Mouse (Mus musculus): ENCODE results near the gene Wdr73.
A peak's percentile ranks its signal among the peaks of the same experiment; 100 is the strongest.

Gene Wdr73

DNA sequence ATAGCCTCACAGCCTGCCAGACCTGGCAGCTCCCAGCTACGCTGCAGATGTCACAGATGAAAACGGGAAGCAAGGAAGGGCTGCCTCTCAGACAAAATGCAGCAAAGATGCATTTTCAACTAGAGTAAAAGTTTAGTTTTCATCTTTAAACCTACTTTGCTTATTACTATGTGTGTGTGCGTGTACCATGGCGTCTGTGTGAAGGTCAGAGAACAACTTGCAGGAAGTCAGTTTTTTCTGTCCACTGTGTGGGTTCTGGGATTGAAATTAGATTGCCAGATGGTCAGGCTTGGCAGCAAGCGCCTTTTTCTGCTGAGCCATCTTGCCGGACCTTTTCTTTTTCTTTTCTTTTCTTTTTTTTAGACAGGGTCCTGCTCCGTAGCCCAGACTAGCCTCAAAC is 6.9 kb downstream of the Wdr73 start:
- DNase-seq = no peak

- DNase-seq = no peak
Observed at GRCm38 (mm10) chr7:80893753-80894129, 7.3 kb downstream of the Wdr73 start.

GRCm38 (mm10) chr7:80893086-80893752 is 7.8 kb downstream of the Wdr73 start:
- no peak for DNase-seq

DNA sequence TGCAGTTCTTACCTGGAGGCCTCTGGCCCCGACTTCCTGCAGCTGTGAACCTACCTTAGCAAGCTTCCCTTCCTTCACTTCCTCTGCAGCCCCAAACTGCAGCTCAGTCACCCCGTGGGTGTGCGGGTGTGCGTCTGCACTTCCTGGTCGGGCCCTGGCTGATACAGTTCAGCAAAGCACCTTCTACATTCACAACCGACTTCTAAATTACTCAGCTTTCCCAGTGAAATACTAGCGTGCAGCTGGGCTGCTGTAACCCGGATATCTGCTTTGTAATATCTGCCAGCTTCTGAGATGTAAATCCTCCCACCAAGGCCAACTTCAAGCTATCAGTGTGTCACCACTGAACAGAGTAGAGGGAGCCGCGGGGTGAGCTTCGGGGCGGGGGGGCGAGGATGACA is 11.2 kb downstream of the Wdr73 start:
- peak; percentile 68 to 69 for DNase-seq

DNA sequence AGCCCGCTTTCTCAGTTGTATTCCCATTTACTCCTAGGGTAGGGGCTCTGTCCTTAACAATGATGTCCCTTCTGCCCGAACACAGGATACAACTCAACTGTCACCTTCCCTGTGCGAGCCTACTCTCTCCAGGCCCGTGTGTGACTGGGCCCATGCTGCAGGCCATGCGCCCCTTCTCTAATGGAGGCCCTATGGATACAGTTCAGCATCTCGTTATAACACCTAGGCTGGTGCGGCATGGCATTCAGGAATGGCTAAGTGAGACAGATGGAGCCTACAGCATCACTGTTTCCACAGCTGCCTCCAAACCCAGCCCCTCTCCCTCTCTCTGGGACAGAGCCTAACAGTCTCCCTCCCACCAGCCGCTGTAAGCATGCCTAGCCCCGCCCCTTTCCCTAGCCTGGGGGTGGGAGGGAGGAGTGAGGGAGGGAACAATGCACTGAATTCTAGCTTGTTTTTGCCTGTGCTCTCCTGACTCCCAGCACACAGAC is 12.0 kb downstream of the Wdr73 start:
- no peak for DNase-seq

GRCm38 (mm10) chr7:80888595-80888994 is 12.5 kb downstream of the Wdr73 start:
- no peak for DNase-seq

- no peak for DNase-seq
Observed at GRCm38 (mm10) chr7:80885666-80886065, 15.4 kb downstream of the Wdr73 start.

DNA sequence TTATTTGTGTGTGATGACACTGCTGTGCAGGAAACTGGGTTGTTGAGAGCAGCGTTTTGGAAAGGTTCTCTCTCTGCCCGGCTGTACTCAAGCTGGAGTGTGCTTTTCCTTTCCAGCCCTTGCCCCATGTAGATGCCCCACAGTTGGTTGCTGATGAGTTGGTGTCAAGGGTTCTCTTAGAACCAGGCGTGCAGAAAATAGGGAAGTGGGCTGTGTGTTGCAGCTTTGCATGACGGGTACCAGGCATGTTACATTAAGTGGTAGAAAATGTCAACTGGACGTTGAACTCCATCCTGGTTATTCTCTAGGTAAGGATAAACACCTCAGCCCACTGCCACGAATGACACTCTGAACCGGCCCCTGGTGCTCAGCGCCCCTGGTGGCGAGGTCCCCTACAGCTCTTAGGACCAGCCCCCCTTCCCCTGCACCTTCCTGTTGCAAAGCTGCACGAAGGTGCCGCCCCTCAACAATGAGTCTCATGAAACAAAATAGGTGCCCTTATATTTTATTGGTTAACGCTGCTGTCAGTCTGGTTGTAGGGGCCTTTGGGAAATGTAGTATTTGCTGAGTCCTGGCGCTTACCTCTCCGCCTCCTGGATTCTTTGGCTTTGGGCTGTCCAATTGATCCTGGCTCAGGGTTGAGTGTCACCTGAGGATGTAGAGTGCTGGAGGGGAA is 18.1 kb downstream of the Wdr73 start:
- DNase-seq = peak; percentile 61 to 73

DNA sequence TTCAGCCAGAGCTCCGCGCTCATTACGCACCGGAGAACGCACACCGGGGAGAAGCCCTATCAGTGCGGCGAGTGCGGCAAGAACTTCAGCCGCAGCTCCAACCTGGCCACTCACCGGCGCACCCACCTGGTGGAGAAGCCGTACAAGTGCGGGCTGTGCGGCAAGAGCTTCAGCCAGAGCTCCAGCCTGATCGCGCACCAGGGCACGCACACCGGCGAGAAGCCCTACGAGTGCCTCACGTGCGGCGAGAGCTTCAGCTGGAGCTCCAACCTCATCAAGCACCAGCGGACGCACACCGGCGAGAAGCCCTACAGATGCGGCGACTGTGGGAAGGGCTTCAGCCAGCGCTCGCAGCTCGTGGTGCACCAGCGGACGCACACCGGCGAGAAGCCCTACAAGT is 25.3 kb downstream of the Wdr73 start:
- no peak for DNase-seq

DNA sequence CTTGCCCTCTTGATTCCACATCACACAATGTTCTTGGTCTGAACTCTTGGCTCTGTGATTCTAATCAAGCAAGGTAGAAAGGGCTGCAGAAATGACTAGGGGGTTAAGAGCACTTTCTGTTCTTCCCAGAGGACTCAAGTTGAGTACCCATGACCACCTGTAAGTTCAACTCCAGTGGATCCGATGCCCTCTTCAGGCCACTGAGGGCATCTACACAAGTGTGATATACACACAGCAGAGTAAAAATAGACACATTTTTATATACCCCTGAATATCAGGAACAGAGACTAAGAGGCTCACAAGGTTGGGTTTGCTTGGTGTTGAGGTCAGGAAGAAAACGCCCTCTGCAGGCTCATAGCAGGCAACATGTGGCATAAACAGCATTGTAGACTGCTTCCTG is 27.4 kb downstream of the Wdr73 start:
- DNase-seq = no peak

DNA sequence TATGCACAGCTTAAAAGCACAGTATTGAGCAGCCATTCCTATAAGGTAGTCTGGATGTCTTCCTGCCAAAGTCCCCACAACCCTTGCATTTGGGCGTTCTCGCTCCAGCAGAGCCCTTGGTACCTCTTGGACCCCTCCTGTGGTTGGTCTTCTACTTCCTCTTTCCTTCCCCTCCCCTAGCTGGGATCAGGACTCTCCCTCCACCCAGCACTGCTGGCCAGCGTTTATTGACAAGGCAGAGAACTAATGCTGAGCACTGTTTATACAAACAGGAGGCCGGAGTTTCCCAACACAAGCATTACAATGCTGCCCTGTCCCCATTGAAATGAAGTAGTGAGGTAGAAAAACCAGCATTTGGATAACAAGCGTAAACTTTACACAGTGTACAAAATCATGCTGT is 28.0 kb downstream of the Wdr73 start:
- DNase-seq = no peak

GRCm38 (mm10) chr7:80868686-80869085 is 32.4 kb downstream of the Wdr73 start:
- DNase-seq = no peak

GRCm38 (mm10) chr7:80866514-80867147 is 34.4 kb downstream of the Wdr73 start:
- DNase-seq = no peak

GRCm38 (mm10) chr7:80865521-80865920 is 35.5 kb downstream of the Wdr73 start:
- DNase-seq = no peak

- peak; percentile 36 to 49 for DNase-seq
Observed at GRCm38 (mm10) chr7:80864831-80865230, 36.2 kb downstream of the Wdr73 start.

- no peak for DNase-seq
Observed at GRCm38 (mm10) chr7:80864151-80864550, 36.9 kb downstream of the Wdr73 start.

DNA sequence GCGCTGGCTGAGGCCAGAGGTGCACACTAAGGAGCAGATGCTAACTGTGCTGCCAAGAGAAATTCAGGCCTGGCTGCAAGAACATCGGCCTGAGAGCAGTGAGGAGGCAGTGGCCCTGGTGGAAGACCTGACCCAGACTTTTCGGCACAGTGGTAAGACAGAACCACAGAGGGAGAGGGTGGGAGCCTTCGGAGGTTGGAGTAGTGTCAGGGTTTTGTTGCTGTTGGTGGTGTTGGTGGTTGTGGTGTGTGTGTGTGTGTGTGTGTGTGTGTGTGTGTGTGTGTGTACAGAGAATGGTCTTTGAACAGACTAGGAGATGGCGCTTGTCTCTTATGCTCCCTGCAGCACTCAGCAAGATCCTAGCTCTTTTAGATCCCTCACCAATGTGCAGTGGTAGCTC is 37.5 kb downstream of the Wdr73 start:
- DNase-seq = no peak

DNA sequence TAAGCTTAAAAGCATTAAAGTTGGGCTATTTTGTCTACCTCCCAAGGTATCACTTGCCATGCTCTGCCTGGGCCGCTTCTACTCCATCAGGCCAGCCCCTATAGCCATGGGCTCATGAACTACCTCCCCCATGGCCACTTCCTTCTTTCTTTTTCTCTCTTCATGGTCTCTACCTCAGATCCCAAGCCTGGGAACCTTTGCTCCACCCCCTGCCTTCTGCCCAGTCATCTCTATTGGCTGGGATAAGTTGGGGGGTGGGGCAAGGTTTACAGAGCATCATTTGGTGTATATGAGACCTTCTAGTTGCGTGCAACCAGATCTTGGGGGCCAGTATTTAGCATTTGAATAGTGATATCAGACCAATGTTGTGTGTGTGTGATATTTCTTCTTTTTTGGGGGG is 38.6 kb downstream of the Wdr73 start:
- DNase-seq = no peak

DNA sequence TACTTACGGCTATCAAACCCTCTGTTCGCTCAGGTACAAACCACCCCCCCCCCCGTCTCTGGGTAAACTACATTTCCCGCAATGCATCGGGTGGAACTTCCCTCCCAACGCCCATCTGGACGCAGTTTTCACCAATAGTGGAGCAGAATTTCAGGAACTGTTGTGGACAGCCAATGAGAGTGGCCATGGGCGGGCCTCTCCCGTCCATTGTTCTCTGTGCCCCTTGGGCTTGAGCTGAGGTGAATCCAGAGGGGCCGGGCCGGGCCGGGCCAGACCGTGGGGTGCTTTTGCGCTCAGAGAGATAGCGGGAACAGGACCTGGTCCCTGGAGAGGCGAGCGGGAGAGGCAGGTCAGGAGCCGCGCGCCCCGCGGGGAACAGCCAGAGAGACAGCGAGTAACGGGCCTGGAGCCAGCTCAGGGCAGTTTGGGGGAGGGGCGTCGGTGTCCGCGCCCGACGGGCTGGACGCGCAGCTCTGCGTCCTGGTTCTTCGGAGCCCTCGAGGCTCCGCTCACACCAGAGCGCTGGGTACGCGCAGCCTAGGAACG is 40.3 kb downstream of the Wdr73 start, which contains the start of gene Zscan2:
TSS of gene Zscan2 (plus strand) at position 192 of the 546 bp plus-strand sequence.
- DNase-seq = peak; percentile 77 to 78

DNA sequence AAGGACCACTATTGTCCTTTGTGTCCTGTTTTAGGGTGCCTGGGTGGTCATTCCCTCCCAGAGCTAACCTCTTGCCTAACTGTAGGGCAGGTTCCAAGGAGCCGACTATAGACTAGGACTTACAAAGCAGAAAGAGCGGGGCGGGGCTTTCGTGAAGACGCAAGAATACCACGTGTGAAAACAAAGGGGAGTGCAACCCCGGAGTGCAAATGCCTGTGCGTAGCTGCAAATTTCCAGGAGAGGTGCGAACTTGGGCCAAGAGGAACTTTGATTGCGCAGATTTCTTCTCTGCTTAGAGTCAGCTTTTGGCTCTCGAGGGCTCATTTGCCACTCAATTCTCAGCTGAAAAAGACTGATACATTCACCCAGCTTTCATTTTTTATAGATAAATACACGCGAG is 40.8 kb downstream of the Wdr73 start:
- DNase-seq = peak; percentile 42 to 60

DNA sequence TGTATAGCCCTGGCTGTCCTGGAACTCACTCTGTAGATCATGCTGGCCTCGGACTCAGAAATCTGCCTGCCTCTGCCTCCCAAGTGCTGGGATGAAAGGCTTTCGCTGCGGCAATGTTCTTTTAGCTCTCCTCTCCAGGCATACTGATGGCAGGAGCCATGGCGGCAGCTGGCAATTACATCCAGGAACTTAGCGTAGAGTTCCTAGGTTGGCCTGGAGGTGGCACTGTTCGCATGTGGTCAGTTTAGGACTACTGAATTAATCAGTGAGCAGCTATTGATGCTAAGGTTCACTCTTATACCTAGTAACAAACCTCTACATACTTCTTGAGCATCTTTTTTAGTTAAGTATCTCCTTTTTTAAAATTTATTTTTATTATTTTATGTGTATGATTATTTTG is 43.9 kb downstream of the Wdr73 start:
- peak; percentile 62 to 78 for DNase-seq

DNA sequence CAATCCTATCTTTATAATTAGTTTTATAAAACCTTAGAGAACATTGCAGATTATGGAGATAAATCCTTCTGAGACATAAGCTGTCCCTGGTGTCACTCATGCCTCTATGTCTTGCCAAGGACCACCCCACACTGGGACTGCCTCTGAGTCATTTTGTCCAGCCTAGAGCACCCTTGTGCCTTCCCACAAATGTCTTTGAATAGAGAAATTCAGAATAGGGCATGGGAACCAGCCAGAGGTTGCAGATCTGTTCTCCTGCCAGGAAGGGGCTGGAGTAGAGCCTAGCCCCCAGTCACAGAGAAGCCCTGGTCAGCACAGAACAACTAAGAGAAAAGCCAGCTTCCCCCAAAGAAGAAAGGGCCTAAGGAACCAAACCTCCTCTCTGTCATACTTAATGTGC is 45.8 kb downstream of the Wdr73 start:
- DNase-seq = no peak

DNA sequence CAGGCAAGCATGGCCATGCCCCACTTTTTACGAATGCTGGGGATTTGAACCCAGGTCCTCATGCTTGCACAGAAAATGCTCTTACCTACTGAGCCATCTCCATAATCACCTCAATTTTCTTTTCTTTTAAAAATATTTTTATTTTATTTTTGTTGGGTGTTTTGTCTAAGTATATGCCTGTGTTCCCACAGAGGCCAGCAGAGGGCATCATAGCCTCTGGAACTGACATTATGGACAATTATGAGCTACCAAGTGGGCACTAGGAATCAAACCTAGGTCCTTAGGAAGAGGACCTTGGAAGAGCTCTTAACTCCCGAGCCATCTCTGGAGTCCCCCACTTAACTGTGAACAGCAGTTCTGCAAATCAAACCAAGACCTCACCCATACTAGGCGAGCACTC is 47.9 kb downstream of the Wdr73 start:
- DNase-seq = no peak

- DNase-seq = no peak
Observed at GRCm38 (mm10) chr7:80850520-80850919, 50.5 kb downstream of the Wdr73 start.

All from spleen, adult 18-20 months (tissue).